Mouse (Mus musculus): ENCODE data around the gene Gm45062.

- TF ChIP-seq CTCF (IDR thresholded peaks at IDR 0.05; ENCODE audit: insufficient read depth, low read depth, low read length) (no peak), POLR2A (IDR thresholded peaks at IDR 0.05; ENCODE audit: insufficient read depth, low read depth, low read length) (no peak)
Measured at GRCm38 (mm10) chr6:8509551-8509950, 250.3 kb downstream of the Gm45062 start, which contains the start of gene Glcci1.
